Mouse (Mus musculus) lung, adult 2 months (tissue): ENCODE measurements around the gene Gins3.

ENCODE experiments used
- CTCF ChIP-seq: fragments of 200-500 bp; IDR thresholded peaks from 2 replicates; pipeline ENCODE4 v1.5.1; 2011; ENCODE audit warnings: mild to moderate bottlenecking, low read length, control low read depth; ENCODE audit not compliant: insufficient read depth
- POLR2A ChIP-seq: fragments of 200-500 bp; IDR thresholded peaks from 2 replicates; pipeline ENCODE4 v1.6.1; 2011; ENCODE audit warnings: low read depth, mild to moderate bottlenecking, control low read depth, low read length, borderline replicate concordance; ENCODE audit errors: extremely low read depth

DNA sequence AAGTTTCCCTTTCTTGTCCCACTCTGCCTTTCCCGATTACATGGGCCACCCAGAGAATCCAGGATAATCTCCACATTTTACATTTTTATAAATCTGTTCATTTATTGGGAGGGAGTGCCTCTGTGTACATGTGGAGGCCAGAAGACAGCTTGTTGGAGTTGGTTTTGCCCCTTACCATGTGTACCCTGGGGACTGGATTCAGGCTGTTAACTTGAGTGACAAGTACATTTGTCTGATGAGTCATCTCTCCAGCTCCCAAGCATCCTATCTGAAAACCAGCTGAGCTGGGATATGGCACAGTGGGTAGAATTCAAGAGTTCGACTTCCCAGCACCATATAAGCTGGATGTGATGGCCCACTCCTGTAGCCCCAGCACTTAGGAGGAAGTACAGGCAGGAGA is 36.7 kb downstream of the Gins3 start:
- TF ChIP-seq CTCF: no peak
- TF ChIP-seq POLR2A: no peak
